Mouse (Mus musculus): ENCODE measurements around the gene Rsph14.
"Not testable (repeated sequence)": the region's sequence is repeated elsewhere in the genome, so short reads cannot be mapped to it uniquely, and the experiment has no call there.

Rsph14 gene

GRCm38 (mm10) chr10:75053655-75054054 lies 21.3 kb upstream of the Rsph14 start:
- no peak for DNase-seq (ENCODE audit: low spot score)

DNA sequence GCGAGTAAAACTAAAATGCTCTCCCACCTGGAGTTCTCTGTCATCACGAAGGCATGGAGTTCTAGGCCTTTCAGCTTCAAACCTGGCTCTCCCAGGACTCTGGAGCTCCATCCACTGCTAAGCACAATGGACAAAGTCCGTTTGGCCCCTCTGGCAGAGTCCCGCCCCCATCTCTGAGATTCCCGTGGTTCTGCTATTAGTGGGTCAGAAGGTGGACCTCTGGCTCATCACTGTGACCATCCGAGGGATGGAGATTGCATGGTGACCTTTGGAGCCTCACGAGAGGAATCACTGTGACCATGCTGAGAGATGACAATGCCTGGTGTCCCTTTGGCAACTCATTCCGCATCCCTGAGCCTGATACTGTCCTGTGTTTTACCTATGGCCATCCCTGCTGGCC lies 20.5 kb upstream of the Rsph14 start:
- DNase-seq (ENCODE audit: low spot score) = no peak

DNA sequence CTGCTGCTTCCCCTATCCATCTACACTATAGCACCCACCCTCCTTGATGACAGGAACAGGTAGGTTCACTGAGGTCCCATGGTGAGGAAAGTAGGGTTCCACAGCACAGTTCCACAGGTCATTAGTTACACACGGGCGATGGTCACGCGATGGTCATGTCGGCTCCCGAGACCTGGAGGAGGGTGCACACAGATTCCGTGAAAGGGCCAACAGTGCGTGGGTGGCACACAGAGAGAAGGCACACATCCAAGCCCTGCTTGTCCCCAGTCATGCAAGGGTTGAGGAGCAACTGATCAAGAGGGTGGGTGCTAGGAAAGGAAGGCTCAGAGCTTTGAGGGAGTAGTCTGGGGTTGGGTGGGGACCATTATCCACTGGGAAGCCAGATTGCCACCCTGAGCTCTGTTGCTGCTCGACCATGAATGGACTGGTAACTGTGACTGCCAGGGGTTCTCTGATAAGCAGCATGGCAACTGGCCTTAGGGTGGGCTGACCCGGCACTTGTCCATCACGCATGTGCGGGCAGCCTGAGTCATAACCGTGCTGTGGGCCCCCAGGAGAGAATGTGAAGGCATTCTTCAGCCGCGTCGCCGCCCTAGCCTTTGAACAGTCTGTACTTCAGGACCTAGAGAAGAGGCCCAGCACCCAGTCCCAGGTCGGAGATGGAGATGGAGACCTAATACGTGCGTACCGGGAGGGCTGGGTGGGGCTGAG lies 19.1 kb upstream of the Rsph14 start:
- no peak for DNase-seq (ENCODE audit: low spot score)

GRCm38 (mm10) chr10:75048711-75049110 lies 16.3 kb upstream of the Rsph14 start:
- no peak for DNase-seq (ENCODE audit: low spot score)

DNA sequence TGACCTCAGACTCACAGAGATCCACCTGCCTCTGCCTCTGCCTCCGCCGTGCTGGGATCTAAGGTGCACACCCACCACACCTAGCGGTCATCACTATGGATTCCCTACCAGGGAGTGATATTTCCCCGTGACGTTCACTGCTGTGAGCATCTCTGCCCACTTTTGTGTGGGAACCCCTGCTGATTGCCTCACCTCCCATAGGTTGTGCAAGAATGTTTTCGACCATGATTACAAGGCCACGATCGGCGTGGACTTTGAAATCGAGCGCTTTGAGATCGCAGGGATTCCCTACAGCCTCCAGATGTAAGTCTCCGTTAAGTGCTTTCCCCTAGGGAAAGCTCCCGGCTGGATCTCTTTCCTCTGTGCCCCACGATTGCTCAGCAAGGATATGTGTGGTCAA lies 13.4 kb upstream of the Rsph14 start:
- DNase-seq (ENCODE audit: low spot score) = no peak

GRCm38 (mm10) chr10:75044459-75044858 lies 12.1 kb upstream of the Rsph14 start:
- no peak for DNase-seq (ENCODE audit: low spot score)

- not testable (repeated sequence) for DNase-seq (ENCODE audit: low spot score)
These were observed 9.7 kb upstream of the Rsph14 start for GRCm38 (mm10) chr10:75042060-75042459.

DNA sequence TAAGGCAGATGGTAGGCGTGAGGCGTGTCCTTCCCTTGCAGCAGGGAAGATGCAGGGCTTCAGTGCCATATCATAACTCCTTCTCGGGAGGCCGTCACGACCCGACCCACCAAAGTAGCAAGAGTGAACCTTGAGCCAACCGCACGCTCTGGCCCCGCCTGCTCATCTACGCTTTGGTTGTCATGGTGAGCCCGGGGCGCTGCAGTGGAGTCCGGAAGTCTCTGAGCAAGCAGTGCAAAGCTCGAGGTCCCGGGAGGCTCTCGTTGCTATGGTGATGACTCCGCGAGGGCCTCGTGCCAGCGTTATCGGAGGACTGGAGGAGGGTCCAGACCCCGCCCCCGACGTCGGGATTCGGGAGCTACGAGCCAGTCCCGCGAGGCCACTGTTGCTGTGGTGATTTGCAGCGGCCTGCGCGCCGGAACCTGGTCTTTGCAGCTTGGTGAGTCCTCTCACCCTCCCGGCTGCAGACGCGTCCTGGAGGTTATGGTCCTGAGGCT lies 4.5 kb upstream of the Rsph14 start, which contains the start of gene Rab36:
Rab36 (plus strand) TSS at position 176 of the 497 bp plus-strand sequence.
- peak; percentile 87 for DNase-seq (ENCODE audit: low spot score)

- no peak for DNase-seq (ENCODE audit: low spot score)
These were observed 856 bp downstream of the Rsph14 start for GRCm38 (mm10) chr10:75031345-75032114.

DNA sequence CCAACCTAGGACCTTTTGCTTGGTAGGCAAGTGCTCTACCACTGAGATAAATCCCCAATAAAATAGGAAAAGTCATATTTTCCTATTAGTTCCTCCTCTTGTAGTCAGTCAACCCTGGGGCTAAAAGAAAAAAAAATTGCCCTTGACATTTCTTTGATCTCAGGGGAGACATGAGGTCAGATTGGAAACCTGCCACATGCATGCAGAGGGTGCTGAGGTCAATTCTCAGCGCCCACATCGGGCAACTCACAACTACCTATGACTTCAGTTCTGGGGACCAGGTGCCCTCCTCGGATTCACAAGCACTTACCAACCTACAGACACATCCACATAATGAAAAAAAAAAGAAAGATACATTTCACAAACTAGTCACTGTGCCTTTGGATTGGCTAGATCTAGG lies 2.2 kb downstream of the Rsph14 start:
- no peak for DNase-seq (ENCODE audit: low spot score)

DNA sequence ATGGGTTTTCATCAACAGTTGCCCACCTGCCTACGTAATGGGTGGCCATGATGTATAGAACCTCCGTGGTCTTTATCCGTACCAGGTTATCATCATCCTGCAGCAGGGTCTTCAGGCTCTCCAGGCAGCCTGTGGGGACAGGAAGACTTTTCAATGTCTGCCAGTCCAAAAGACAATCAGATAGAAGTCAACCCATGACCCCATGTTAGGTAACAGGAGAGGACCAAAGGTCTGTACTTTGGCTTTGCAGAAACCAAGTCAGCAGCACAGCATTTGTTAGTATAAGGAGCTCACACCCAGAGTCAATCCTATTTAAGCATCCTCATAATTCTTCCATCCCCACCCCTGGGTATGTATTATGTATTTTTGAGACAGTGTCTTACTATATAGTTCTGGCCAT lies 2.7 kb downstream of the Rsph14 start:
- no peak for DNase-seq (ENCODE audit: low spot score)

- no peak for DNase-seq (ENCODE audit: low spot score)
These were observed 3.6 kb downstream of the Rsph14 start for GRCm38 (mm10) chr10:75028743-75029142.

- DNase-seq (ENCODE audit: low spot score) = no peak
These were observed 5.9 kb downstream of the Rsph14 start for GRCm38 (mm10) chr10:75026491-75026890.

- peak; percentile 73 for DNase-seq (ENCODE audit: low spot score)
These were observed 11.2 kb downstream of the Rsph14 start for GRCm38 (mm10) chr10:75021138-75021537.

GRCm38 (mm10) chr10:75020271-75020670 lies 12.1 kb downstream of the Rsph14 start:
- DNase-seq (ENCODE audit: low spot score) = peak; percentile 13

DNA sequence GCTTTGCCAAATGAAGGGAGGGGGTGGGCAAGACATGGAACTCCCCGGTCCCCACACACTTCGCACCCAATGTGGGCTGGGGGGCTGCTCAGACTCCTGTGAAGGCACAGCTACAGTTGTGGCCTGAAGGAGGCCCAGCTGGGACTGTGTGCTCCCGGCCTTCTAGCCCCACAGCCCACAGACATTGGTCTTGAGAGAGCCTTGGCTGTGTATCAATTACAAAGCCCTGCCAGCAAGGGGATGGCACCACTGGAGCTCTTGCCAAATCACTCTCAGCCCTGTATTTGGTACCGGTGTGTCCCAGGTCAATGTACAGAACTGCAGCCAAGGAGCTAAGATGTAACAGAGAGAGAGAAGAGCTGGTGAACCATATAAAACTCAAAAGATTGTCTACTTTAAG lies 15.9 kb downstream of the Rsph14 start:
- DNase-seq (ENCODE audit: low spot score) = no peak

DNA sequence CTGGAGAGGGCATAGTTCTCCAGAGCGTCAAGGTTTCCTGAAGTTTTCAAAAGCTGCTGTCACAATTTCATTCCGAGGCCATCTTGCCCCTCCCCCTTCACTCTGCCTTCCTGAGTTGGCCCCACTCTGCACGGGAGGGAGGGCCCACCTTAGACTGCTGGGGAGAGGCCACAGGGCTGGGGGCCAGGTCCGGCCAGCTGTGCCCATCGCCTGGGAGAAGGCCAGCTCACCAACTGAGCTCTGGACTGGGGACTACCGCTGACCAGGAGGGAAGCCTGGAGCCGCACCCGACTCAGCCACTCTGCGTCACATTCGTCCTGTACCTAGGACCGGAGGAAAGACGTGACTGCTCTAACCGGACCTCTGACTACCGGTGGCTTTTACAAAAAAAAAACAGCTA lies 16.9 kb downstream of the Rsph14 start:
- no peak for DNase-seq (ENCODE audit: low spot score)

DNA sequence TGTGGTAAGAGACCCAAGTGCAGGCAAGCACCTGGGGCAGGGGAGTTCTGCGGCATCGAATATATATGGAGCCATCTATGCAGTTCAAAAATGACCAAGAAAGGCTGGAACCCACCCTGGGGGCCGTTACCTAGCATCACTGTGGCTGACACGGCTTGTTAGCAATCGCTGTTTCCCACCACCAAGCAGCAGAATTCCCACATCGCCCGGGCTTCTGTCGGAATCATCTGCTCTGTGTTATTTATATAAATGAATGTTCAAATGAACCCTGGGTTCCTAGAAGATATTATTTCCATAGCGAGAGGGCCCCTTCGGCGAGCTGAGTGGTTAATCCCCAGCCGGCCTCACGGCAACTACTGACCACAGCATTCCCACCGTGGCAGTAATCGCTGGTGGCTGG lies 21.7 kb downstream of the Rsph14 start:
- no peak for DNase-seq (ENCODE audit: low spot score)

DNA sequence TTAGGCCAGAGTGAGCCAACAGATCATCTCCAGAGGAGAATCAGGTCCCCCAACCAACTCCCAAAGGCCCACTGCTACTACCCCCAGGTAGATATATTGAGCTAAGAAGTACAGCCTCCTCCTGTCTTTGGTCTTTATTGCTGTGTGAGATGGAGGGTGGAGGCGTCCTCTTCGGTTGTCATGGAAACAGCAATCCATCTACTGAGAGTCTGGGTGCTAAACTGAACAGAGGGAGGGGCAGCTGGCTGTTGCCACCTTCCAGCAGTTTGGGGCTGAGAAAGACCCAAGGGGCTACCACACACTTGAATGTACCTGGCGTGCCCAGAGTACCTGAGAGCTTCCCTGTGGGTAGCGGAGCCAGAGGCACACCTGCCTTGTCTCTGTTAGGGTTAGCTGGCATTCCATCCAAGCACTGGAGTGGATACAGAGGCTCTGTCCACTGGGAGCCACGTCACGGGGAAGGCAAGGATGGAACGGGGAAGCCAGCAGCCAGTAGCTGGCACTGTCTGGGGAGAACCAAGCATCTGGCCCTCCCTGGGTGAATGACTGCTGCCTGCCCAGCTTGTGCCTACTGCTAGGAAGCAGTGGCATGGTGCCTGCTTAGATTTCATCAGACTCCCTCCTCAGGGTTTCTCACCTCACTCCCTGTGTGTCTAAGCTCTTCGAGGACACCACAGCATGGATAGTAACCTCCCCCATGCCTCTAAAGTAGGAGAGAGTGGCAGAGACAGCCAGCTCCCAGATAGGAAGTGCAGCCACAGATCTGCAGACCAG lies 25.3 kb downstream of the Rsph14 start:
- no peak for DNase-seq (ENCODE audit: low spot score)

- peak; percentile 56 for DNase-seq (ENCODE audit: low spot score)
These were observed 28.3 kb downstream of the Rsph14 start for GRCm38 (mm10) chr10:75004067-75004466.

DNA sequence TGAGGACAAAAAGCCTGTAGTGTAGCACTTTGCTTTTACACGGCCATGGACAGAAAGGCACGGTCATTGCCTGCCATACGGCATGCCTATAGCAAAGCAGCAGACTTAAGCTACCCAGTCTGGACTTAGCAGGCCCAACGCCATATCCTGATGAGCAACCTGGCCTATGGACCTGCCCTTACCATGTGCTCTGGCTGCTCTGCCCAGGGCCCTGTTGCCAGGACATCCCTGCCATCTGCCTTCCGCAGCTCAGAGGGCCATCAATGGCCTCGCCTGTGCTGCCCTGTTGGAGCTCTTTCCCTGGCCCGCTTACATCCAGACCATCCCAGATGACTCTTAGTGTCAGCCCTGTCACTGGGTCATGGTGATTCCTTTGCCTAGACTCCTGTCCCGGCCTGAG lies 31.0 kb downstream of the Rsph14 start:
- DNase-seq (ENCODE audit: low spot score) = no peak

- DNase-seq (ENCODE audit: low spot score) = no peak
These were observed 37.0 kb downstream of the Rsph14 start for GRCm38 (mm10) chr10:74995377-74995776.

GRCm38 (mm10) chr10:74994863-74995262 lies 37.5 kb downstream of the Rsph14 start:
- no peak for DNase-seq (ENCODE audit: low spot score)

All from lung, postnatal 25 days (tissue).